In genomic region chr2:46365428-46366134, GRCm38 (mm10) we compare ENCODE assay signal across 18 mouse cellular contexts.
DNase-seq lines count a peak whose midpoint lies in the region; ATAC-seq lines count a peak whose summit lies in the region.
"Had no signal": no experiment of that assay in that cellular context is flagged by ENCODE, and none has a peak within 500 bp of the region (broad histone marks: within the 10 kb centered on the region; RNA-seq: fewer than 3 reads in every experiment).

No protein-coding gene starts in this region.

- H3K4me1 ChIP-seq in midbrain, embryonic 15.5 days, result no peaks in the 10 kb centered on the region
- no peaks in the 10 kb centered on the region for H3K4me1 ChIP-seq in hindbrain, embryonic 12.5 days
- H3K4me1 ChIP-seq: embryonic facial prominence, embryonic 13.5 days; liver, embryonic 12.5 days; lung, embryonic 15.5 days had no signal

- H3K36me3 ChIP-seq in midbrain, embryonic 15.5 days (replicated peaks), result no peaks in the 10 kb centered on the region
- H3K36me3 ChIP-seq in hindbrain, embryonic 12.5 days, result no peaks in the 10 kb centered on the region
- H3K36me3 ChIP-seq: embryonic facial prominence, embryonic 13.5 days; liver, embryonic 12.5 days; lung, embryonic 15.5 days had no signal

- H3K4me3 ChIP-seq in midbrain, embryonic 15.5 days, result no peak overlapping the region
- H3K4me3 ChIP-seq in hindbrain, embryonic 12.5 days, result no peak overlapping the region
- H3K4me3 ChIP-seq: embryonic facial prominence, embryonic 13.5 days; heart, adult 2 months; liver, embryonic 12.5 days; lung, embryonic 15.5 days; myocyte had no signal

- DNase-seq in heart, adult 11 months, result peak; percentile 83
- DNase-seq in heart, postnatal 14 days, result no peak
- DNase-seq in spleen, postnatal 36 days (ENCODE audit: low spot score in 2 of 2), result peak; percentile 2 to 20
- no peak for DNase-seq in spleen, postnatal 10 days (ENCODE audit: low spot score in 2 of 2)
- no peak for DNase-seq in retina, embryonic 14.5 days (ENCODE audit: low spot score)
- DNase-seq: cerebellum, adult 11 months; cerebellum, postnatal 36 days; heart, postnatal 36 days had no signal

- WGBS in midbrain, embryonic 15.5 days, result 88% methylated on average over 4 of the region's 4 CpGs
- WGBS in hindbrain, embryonic 12.5 days, result 84% methylated on average over 4 of the region's 4 CpGs

- no peaks in the 10 kb centered on the region for H3K9me3 ChIP-seq in midbrain, embryonic 15.5 days
- H3K9me3 ChIP-seq in hindbrain, embryonic 12.5 days (replicated peaks), result no peaks in the 10 kb centered on the region
- H3K9me3 ChIP-seq: embryonic facial prominence, embryonic 13.5 days; liver, embryonic 12.5 days; lung, embryonic 15.5 days had no signal

- no peak overlapping the region for H3K27ac ChIP-seq in midbrain, embryonic 15.5 days
- H3K27ac ChIP-seq in hindbrain, embryonic 12.5 days, result no peak overlapping the region
- H3K27ac ChIP-seq: embryonic facial prominence, embryonic 13.5 days; heart, adult 2 months; liver, embryonic 12.5 days; lung, embryonic 15.5 days had no signal

- ATAC-seq in granulocyte monocyte progenitor cell, adult 5-6 weeks (replicated peaks; ENCODE audit: poor library complexity, severe bottlenecking), result peak; percentile 59
- ATAC-seq in midbrain, embryonic 15.5 days (replicated peaks), result no peak
- ATAC-seq in hindbrain, embryonic 12.5 days (ENCODE audit: low FRiP score), result no peak
- ATAC-seq: CD4-positive, CD25-positive, alpha-beta regulatory T cell, adult 4 months; inflammation-experienced regulatory T-cells, adult 6 months; liver, embryonic 12.5 days had no signal

- no peaks in the 10 kb centered on the region for H3K27me3 ChIP-seq in midbrain, embryonic 15.5 days (replicated peaks)
- H3K27me3 ChIP-seq in hindbrain, embryonic 12.5 days, result no peaks in the 10 kb centered on the region
- H3K27me3 ChIP-seq: embryonic facial prominence, embryonic 13.5 days; liver, embryonic 12.5 days; lung, embryonic 15.5 days had no signal

- no peak overlapping the region for H3K4me2 ChIP-seq in midbrain, embryonic 15.5 days
- no peak overlapping the region for H3K4me2 ChIP-seq in hindbrain, embryonic 12.5 days (replicated peaks)
- H3K4me2 ChIP-seq: embryonic facial prominence, embryonic 13.5 days; liver, embryonic 12.5 days; lung, embryonic 15.5 days had no signal

- no peak overlapping the region for H3K9ac ChIP-seq in midbrain, embryonic 15.5 days
- H3K9ac ChIP-seq in hindbrain, embryonic 12.5 days, result no peak overlapping the region
- H3K9ac ChIP-seq: embryonic facial prominence, embryonic 13.5 days; liver, embryonic 12.5 days; lung, embryonic 15.5 days had no signal

- intact Hi-C loops in heart, postnatal 14 days (cut with DNase I), result no loop called here

Comparison
In these comparisons a context has a peak if more than half of its experiments do, and no peak if none do; other contexts are left out.
1. DNase-seq: peak in heart, adult 11 months (single experiment) and spleen, postnatal 36 days (2 of 2); none in heart, postnatal 14 days (0 of 2), spleen, postnatal 10 days (0 of 2) and retina, embryonic 14.5 days (single experiment).